Mouse (Mus musculus): ENCODE results near the gene Hmga1b. TPM values are rescaled to one million over a fixed set of nuclear protein-coding genes. Genes with fewer than 3 reads are reported as not detected.
A peak's percentile ranks its signal among the peaks of the same experiment; 100 is the strongest.
"Not testable (repeated sequence)": the region's sequence is repeated elsewhere in the genome, so short reads cannot be mapped to it uniquely, and the experiment has no call there.

The Hmga1b gene
- total RNA-seq, 2 experiments from 2014 or later, result 29.5 to 31.9 TPM

DNA sequence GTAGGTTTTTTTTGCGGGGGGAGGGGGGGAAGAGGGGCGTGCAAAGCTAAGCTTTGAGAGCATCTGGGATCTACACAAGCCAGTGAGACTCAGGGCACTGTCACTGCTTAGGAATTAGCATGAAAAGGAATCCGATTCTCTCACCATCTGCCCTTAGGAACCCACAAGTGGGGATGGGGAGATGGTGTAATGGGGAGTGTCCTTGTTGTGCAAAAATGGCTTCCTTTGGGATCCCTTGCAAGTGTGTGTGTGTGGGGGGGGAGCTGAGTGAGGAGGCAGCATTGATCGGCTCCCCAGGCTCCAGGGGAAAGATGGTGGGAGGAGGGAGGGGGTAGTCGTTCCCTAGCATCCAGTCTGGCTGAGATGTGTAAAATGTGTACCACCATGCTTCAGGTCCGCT is 14.5 kb downstream of the Hmga1b start:
- DNase-seq, result no peak
- intact Hi-C loops (cut with DNase I), result loop anchor here (5.0 kb wide), 1 partner anchor 115 kb away; the partner anchor contains the start of gene Notum

DNA sequence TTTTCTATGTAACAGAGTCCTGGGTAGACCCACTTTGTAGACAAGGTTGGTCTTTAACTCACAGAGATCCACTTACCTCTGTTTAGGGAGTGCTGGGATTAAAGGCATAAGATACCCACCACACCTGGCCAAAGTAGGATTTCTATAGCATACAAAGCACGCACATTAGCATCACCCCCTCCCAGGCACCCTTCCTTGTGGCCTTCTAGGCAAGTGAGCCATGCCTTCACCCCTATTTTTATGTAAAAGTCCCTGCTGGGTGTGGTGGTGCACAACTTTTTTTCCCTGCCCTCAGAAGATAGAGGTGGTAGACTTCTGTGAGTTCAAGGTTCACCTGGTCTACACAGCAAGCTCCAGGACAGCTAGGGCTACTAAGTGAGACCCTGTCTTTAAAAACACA is 17.3 kb downstream of the Hmga1b start:
- DNase-seq, result no peak
- intact Hi-C loops (cut with DNase I), result loop anchor here (5.0 to 10.0 kb wide), 2 partner anchors 118 to 285 kb away; partner anchors contain the start of genes Notum and Slc25a10

DNA sequence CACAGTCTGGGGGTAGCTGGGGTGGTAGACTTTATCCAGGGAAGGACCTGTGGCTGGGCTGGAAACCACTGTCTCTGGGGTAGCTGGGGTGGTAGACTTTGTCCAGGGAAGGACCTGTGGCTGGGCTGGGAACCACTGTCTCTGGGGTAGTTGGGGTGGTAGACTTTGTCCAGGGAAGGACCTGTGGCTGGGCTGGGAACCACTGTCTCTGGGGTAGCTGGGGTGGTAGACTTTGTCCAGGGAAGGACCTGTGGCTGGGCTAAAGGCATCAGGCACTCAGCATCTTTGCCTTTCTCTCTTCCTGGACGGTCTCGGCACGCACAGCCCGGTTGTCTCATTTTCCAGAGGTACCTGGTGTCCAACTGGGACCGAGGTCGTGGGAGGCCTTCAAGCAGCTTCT is 18.8 kb downstream of the Hmga1b start:
- intact Hi-C loops (cut with DNase I), result loop anchor here (10.0 kb wide), 1 partner anchor 287 kb away; the partner anchor contains the start of gene Slc25a10
- DNase-seq, result not testable (repeated sequence)

- DNase-seq, result no peak
- intact Hi-C loops (cut with DNase I), result loop anchor here (10.0 kb wide), 1 partner anchor 289 kb away; the partner anchor contains the start of gene Slc25a10
Observed at GRCm38 (mm10) chr11:120783426-120784063, 21.0 kb downstream of the Hmga1b start.

GRCm38 (mm10) chr11:120784064-120784791 is 21.6 kb downstream of the Hmga1b start, which contains the start of the genes Rfng and Gps1:
Gene Rfng (minus strand): TSS chr11:120784207.
Gene Gps1 (plus strand): TSS chr11:120784272.
- intact Hi-C loops (cut with DNase I), result loop anchor here (10.0 kb wide), 1 partner anchor 289 kb away; the partner anchor contains the start of gene Slc25a10
- peak; percentile 79 to 80 for DNase-seq

DNA sequence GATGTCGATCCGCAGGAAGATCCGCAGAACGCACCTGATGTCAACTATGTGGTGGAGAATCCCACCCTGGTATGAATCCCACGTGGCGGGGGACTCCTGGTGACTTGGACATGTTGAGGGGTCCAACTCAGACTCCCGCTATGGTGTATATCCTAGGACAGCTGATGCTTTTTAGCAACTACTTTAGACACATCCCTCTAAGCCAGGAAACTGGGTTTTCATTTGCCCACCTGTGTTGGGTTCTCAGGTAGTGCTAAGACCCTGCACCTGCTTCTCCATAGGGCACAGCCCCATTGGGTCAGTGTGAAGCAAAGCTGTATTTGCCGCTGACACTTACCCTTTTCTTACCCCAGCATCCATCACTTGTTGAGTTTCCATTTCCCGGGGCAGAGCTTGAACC is 22.6 kb downstream of the Hmga1b start:
- intact Hi-C loops (cut with DNase I), result loop anchor here (10.0 kb wide), 1 partner anchor 290 kb away; the partner anchor contains the start of gene Slc25a10
- no peak for DNase-seq

- intact Hi-C loops (cut with DNase I), result loop anchor here (10.0 kb wide), 1 partner anchor 294 kb away; the partner anchor contains the start of gene Slc25a10
- not testable (repeated sequence) for DNase-seq
Observed at GRCm38 (mm10) chr11:120788460-120788859, 25.9 kb downstream of the Hmga1b start.

GRCm38 (mm10) chr11:120789355-120789754 is 26.8 kb downstream of the Hmga1b start:
- DNase-seq, result no peak
- intact Hi-C loops (cut with DNase I), result loop anchor here (10.0 kb wide), 1 partner anchor 295 kb away; the partner anchor contains the start of gene Slc25a10

DNA sequence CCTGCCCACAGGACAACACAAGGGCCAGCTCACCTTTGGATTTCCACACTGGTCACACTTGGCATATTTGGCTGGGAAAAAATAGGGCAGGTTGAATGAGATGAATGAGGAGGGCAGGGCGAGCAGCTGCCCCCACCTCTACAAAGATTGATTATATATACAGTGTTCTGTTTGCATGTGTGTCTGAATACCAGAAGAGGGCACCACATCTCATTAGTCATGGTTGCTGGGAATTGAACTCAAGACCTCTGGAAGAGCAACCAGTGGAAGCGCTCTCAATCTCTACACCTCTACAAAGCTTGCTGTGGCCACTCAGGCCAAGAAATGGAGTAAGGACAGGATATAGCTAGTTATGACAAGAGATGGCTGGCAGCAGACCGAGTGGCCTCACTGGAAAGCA is 27.2 kb downstream of the Hmga1b start:
- intact Hi-C loops (cut with DNase I), result loop anchor here (10.0 kb wide), 1 partner anchor 295 kb away; the partner anchor contains the start of gene Slc25a10
- no peak for DNase-seq

DNA sequence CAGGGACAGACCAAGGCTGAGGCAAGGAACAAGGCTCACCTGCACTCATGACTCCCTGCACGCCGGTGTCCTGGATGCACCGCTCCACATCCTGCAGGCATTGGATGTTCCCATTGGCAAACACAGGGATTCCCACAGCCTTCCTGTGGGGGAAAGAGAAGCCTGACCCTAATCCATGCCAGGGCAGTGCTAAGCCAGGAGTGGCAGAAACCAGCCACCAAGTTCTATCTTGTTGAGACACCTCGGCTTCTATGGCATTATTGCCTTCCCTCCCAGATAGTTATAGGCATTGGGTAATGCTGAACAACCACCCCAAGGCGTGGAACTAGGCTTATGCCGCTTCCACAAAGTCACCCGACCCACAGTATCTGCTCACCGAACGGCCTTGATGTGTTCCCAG is 30.1 kb downstream of the Hmga1b start:
- intact Hi-C loops (cut with DNase I), result no loop called here
- no peak for DNase-seq

GRCm38 (mm10) chr11:120795756-120796613 is 33.4 kb downstream of the Hmga1b start, which contains the start of gene Dus1l:
Gene Dus1l (minus strand): TSS chr11:120796403.
- intact Hi-C loops (cut with DNase I), result no loop called here
- DNase-seq, result peak; percentile 96 to 98

DNA sequence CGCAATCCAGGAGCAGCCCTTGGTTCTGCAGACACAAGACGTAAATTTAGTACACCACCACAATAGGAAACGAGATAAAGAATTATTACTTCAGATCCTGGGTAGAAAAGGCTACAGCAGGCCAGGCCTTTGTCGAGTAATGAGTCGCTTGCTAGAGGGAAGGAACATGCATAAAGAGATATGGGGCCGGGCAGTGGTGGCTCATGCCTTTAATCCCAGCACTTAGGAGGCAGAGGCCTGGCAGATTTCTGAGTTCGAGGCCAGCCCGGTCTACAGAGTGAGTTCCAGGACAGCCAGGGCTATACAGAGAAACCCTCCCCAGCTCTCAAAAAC is 34.0 kb downstream of the Hmga1b start:
- intact Hi-C loops (cut with DNase I), result no loop called here
- DNase-seq, result no peak

GRCm38 (mm10) chr11:120798244-120798643 is 35.6 kb downstream of the Hmga1b start:
- intact Hi-C loops (cut with DNase I), result no loop called here
- no peak for DNase-seq

GRCm38 (mm10) chr11:120799316-120799890 is 36.8 kb downstream of the Hmga1b start:
- intact Hi-C loops (cut with DNase I), result no loop called here
- no peak for DNase-seq

- peak; percentile 89 for DNase-seq
- intact Hi-C loops (cut with DNase I), result no loop called here
Observed at GRCm38 (mm10) chr11:120800061-120800904, 37.7 kb downstream of the Hmga1b start.

- intact Hi-C loops (cut with DNase I), result no loop called here
Observed at GRCm38 (mm10) chr11:120804274-120804673, 41.7 kb downstream of the Hmga1b start.

DNA sequence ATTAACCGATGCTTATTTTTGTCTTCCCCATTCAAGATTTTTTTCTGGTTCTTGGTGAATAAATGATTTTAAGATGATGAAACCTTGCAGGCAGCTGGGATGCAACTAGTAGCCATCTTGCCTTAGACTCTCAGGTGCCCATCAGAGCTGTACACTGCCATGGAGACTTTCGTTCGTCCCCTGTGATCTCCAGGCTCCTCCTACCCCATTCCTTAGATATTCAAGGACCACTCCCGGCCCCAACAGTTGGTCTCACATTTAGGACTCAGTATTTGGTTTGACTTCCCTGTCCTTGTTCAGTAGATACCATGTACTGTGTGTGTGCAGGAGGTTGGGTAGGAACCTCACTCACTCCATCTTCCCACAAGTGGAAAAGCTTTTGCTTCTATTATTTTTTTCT is 42.2 kb downstream of the Hmga1b start:
- intact Hi-C loops (cut with DNase I), result loop anchor here (5.0 kb wide), 1 partner anchor 73 kb away; no protein-coding TSS in a partner anchor
- DNase-seq, result no peak

More at GRCm38 (mm10) chr11:120804274-120804673, 41.7 kb downstream of the Hmga1b start:
- DNase-seq, result no peak

DNA sequence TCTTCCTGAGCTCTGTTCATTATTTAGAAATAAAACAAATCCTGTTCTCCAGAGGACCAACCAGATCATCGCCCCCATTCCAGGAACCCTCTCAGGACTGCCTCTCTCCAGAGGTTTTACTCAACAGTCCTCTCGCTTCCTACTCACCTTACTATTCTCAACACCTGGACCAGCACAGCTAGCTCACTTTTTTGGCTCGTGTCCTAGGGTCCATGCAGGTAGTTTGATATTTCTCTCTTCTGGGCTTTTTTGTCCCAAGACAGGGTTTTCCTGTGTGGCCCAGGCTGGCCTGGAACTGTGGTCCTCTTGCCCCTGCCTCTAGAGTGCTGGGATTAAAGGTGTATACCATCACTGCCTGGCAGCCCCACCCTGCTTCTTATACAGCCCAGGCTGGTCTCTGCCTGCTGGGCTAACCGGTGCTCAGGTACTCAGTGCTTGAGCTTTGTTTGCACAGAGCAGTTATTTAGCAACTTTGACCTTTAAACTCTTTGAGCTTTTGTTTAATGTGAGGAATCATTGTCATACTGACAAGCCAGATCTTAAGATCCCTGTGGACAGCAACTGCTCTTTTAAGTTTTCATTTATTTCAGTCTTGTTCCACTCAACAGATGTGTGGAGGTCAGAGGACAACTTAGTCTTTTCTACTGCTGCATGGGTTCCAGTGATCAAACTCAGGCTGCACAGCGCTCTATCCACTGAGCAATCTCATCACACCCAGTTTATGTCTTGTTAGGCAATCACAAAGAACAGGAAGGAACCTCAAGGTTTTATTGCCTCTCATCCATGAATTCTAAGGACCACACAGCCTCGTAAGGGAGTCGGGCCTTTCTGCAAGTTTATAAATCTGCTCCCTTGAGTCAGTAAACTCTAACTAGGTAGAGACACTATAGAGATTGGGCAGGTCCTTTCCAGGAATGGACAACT is 43.0 kb downstream of the Hmga1b start:
- intact Hi-C loops (cut with DNase I), result loop anchor here (5.0 kb wide), 1 partner anchor 72 kb away; no protein-coding TSS in a partner anchor
- no peak for DNase-seq

Data from gastrocnemius, postnatal 36 days (tissue).